Mouse (Mus musculus) kidney, postnatal 25 days (tissue): ENCODE results near the gene Prr15l.

ENCODE experiments used
- DNase-seq, 2 experiments: peaks; one replicate each; pipeline ENCODE4 v3.0.0; 2021; ENCODE audit warnings: mixed read lengths in 2 of 2

The Prr15l gene

GRCm38 (mm10) chr11:96950767-96951166 lies 22.9 kb downstream of the Prr15l start:
- DNase-seq: no peak

- DNase-seq: no peak
Observed at GRCm38 (mm10) chr11:96952426-96952825, 24.5 kb downstream of the Prr15l start.

- DNase-seq: peak in 1 of 2 experiments; percentile 30
Observed at GRCm38 (mm10) chr11:96952896-96953295, 25.0 kb downstream of the Prr15l start.

- DNase-seq: no peak
Observed at GRCm38 (mm10) chr11:96955094-96955493, 27.2 kb downstream of the Prr15l start.

- DNase-seq: no peak
Observed at GRCm38 (mm10) chr11:96956009-96956724, 28.3 kb downstream of the Prr15l start.

- no peak for DNase-seq
Observed at GRCm38 (mm10) chr11:96957061-96957805, 29.3 kb downstream of the Prr15l start.

GRCm38 (mm10) chr11:96963580-96963979 lies 35.7 kb downstream of the Prr15l start:
- DNase-seq: peak; percentile 96 to 98

- no peak for DNase-seq
Observed at GRCm38 (mm10) chr11:96966172-96966571, 38.3 kb downstream of the Prr15l start.

- no peak for DNase-seq
Observed at GRCm38 (mm10) chr11:96966914-96967543, 39.1 kb downstream of the Prr15l start.

- DNase-seq: no peak
Observed at GRCm38 (mm10) chr11:96967544-96968269, 39.8 kb downstream of the Prr15l start.

- no peak for DNase-seq
Observed at GRCm38 (mm10) chr11:96968476-96968875, 40.6 kb downstream of the Prr15l start.

- no peak for DNase-seq
Observed at GRCm38 (mm10) chr11:96969280-96969722, 41.4 kb downstream of the Prr15l start.

- peak; percentile 73 to 85 for DNase-seq
Observed at GRCm38 (mm10) chr11:96969746-96970145, 41.8 kb downstream of the Prr15l start.

GRCm38 (mm10) chr11:96970341-96970740 lies 42.4 kb downstream of the Prr15l start:
- DNase-seq: no peak

GRCm38 (mm10) chr11:96972906-96973305 lies 45.0 kb downstream of the Prr15l start:
- no peak for DNase-seq

GRCm38 (mm10) chr11:96973426-96973964 lies 45.6 kb downstream of the Prr15l start:
- no peak for DNase-seq

GRCm38 (mm10) chr11:96974813-96975212 lies 46.9 kb downstream of the Prr15l start:
- DNase-seq: no peak

- DNase-seq: no peak
Observed at GRCm38 (mm10) chr11:96975511-96976378, 47.8 kb downstream of the Prr15l start.

- no peak for DNase-seq
Observed at GRCm38 (mm10) chr11:96976379-96976687, 48.4 kb downstream of the Prr15l start.

GRCm38 (mm10) chr11:96976911-96977591 lies 49.1 kb downstream of the Prr15l start:
- DNase-seq: peak; percentile 82 to 94
